Comparison of ENCODE assay signal across 23 mouse cellular contexts in genomic region chr17:28710291-28710688, GRCm38 (mm10). TPM values are rescaled to one million over a fixed set of nuclear protein-coding genes. Genes with fewer than 3 reads are reported as not detected.
DNase-seq lines count a peak whose midpoint lies in the region; ATAC-seq and TF ChIP-seq lines count a peak whose summit lies in the region.
"Had no signal": no experiment of that assay in that cellular context is flagged by ENCODE, and none has a peak within 500 bp of the region (broad histone marks: within the 10 kb centered on the region; RNA-seq: fewer than 3 reads in every experiment).

No protein-coding gene starts in this region.

- H3K4me2 ChIP-seq in liver, postnatal 0 days (ENCODE audit: low read depth, low read length) = no peak overlapping the region
- H3K4me2 ChIP-seq in liver, embryonic 12.5 days = no peak overlapping the region
- H3K4me2 ChIP-seq: embryonic facial prominence, embryonic 15.5 days; hindbrain, embryonic 12.5 days had no signal

- H3K27ac ChIP-seq in kidney, adult 2 months (ENCODE audit: insufficient read depth, low read depth, low read length) = peak overlapping the region; percentile 43
- H3K27ac ChIP-seq in liver, postnatal 0 days (ENCODE audit: low read depth) = peak overlapping the region; percentile 34; the same call in 1 of the 2 replicates
- no peak overlapping the region for H3K27ac ChIP-seq in liver, embryonic 12.5 days
- peak overlapping the region; percentile 99 for H3K27ac ChIP-seq in bone marrow macrophage, adult 2 months (ENCODE audit: insufficient read depth, low read depth, low read length)
- H3K27ac ChIP-seq in cortical plate, adult 2 months (ENCODE audit: insufficient read depth, low read length) = 0 out of 2 replicates have a peak overlapping the region, but pooled peaks have one; percentile 72
- H3K27ac ChIP-seq: embryonic facial prominence, embryonic 15.5 days; forebrain, embryonic 10.5 days; heart, embryonic 10.5 days; hindbrain, embryonic 12.5 days had no signal

- H3K36me3 ChIP-seq in kidney, adult 2 months (ENCODE audit: control insufficient read depth, insufficient read depth, low read length) = peaks cover under 1% of the 10 kb centered on the region; the same call in 1 of the 2 replicates
- H3K36me3 ChIP-seq in liver, postnatal 0 days (replicated peaks; ENCODE audit: insufficient read depth, low read length) = peaks cover 15% of the 10 kb centered on the region
- peaks cover 27% of the 10 kb centered on the region for H3K36me3 ChIP-seq in liver, embryonic 12.5 days

- H3K4me1 ChIP-seq in kidney, adult 2 months (ENCODE audit: control insufficient read depth, insufficient read depth, low read length) = peaks cover 49% of the 10 kb centered on the region
- H3K4me1 ChIP-seq in liver, postnatal 0 days (ENCODE audit: insufficient read depth) = peaks cover 46% of the 10 kb centered on the region
- peaks cover 62% of the 10 kb centered on the region for H3K4me1 ChIP-seq in liver, embryonic 12.5 days
- H3K4me1 ChIP-seq in bone marrow macrophage, adult 2 months (ENCODE audit: control insufficient read depth, insufficient read depth, low read length) = peaks cover 65% of the 10 kb centered on the region
- H3K4me1 ChIP-seq in cortical plate, adult 2 months (ENCODE audit: control insufficient read depth, insufficient read depth, low read length) = peaks cover 19% of the 10 kb centered on the region

- ATAC-seq in liver, postnatal 0 days = no peak
- no peak for ATAC-seq in liver, embryonic 12.5 days
- ATAC-seq: forebrain, embryonic 14.5 days; hindbrain, embryonic 16.5 days had no signal

- no peak for DNase-seq in kidney, adult 2 months
- no peak for DNase-seq in kidney, postnatal 25 days
- no peak for DNase-seq in liver, postnatal 0 days
- DNase-seq in urinary bladder, adult 18-20 months (ENCODE audit: low spot score in 2 of 2) = no peak
- DNase-seq: adrenal gland, adult 8-10 months; adrenal gland, postnatal 36 days; cerebellum, adult 11-12 months; cerebellum, adult 9-10 months; cerebellum, postnatal 25 days; gastrocnemius, postnatal 36 days; heart, postnatal 10 days; heart, postnatal 4 days had no signal

- no peak overlapping the region for H3K9ac ChIP-seq in liver, postnatal 0 days (replicated peaks)
- H3K9ac ChIP-seq in liver, embryonic 12.5 days = no peak overlapping the region
- H3K9ac ChIP-seq: embryonic facial prominence, embryonic 15.5 days; hindbrain, embryonic 12.5 days had no signal

- no peak for TF ChIP-seq CTCF in kidney, adult 2 months (conservative IDR thresholded peaks at IDR 0.05; ENCODE audit: insufficient read depth, insufficient read length, low read depth, low read length)
- TF ChIP-seq CTCF in liver, postnatal 0 days (IDR thresholded peaks at IDR 0.05; ENCODE audit: low read depth) = no peak
- no peak for TF ChIP-seq CTCF in bone marrow macrophage, adult 2 months (IDR thresholded peaks at IDR 0.05; ENCODE audit: low read depth, low read length)
- no peak for TF ChIP-seq CTCF in cortical plate, adult 2 months (IDR thresholded peaks at IDR 0.05; ENCODE audit: extremely low read depth, insufficient read depth, low read length)

- H3K9me3 ChIP-seq in liver, postnatal 0 days (ENCODE audit: low read length) = no peaks in the 10 kb centered on the region
- H3K9me3 ChIP-seq in liver, embryonic 12.5 days (replicated peaks) = no peaks in the 10 kb centered on the region
- H3K9me3 ChIP-seq: embryonic facial prominence, embryonic 15.5 days; forebrain, embryonic 10.5 days; G1E; heart, embryonic 10.5 days; hindbrain, embryonic 12.5 days had no signal

- TF ChIP-seq EP300 in liver, postnatal 0 days (IDR thresholded peaks at IDR 0.05; ENCODE audit: low read depth) = no peak

- no peaks in the 10 kb centered on the region for H3K27me3 ChIP-seq in kidney, adult 2 months (replicated peaks; ENCODE audit: control insufficient read depth, insufficient read depth, low read length)
- no peaks in the 10 kb centered on the region for H3K27me3 ChIP-seq in liver, postnatal 0 days (ENCODE audit: insufficient read depth, low read length)
- H3K27me3 ChIP-seq in liver, embryonic 12.5 days (replicated peaks) = no peaks in the 10 kb centered on the region
- H3K27me3 ChIP-seq: embryonic facial prominence, embryonic 15.5 days; hindbrain, embryonic 12.5 days had no signal

- no peak for TF ChIP-seq POLR2A in kidney, adult 2 months (IDR thresholded peaks at IDR 0.05; ENCODE audit: low read depth, low read length)
- TF ChIP-seq POLR2A in bone marrow macrophage, adult 2 months (IDR thresholded peaks at IDR 0.05; ENCODE audit: borderline replicate concordance, low read depth, low read length) = no peak
- no peak for TF ChIP-seq POLR2A in cortical plate, adult 2 months (IDR thresholded peaks at IDR 0.05; ENCODE audit: extremely low read depth, insufficient read depth, low read length)

- H3K4me3 ChIP-seq in kidney, adult 2 months (ENCODE audit: insufficient read depth, low read depth, low read length) = no peak overlapping the region
- H3K4me3 ChIP-seq in liver, postnatal 0 days (ENCODE audit: low read depth, low read length) = no peak overlapping the region
- no peak overlapping the region for H3K4me3 ChIP-seq in liver, embryonic 12.5 days
- H3K4me3 ChIP-seq in bone marrow macrophage, adult 2 months (ENCODE audit: insufficient read depth, low read length) = no peak overlapping the region
- no peak overlapping the region for H3K4me3 ChIP-seq in cortical plate, adult 2 months (ENCODE audit: insufficient read depth, low read length)
- H3K4me3 ChIP-seq: embryonic facial prominence, embryonic 15.5 days; erythroblast, embryonic 14.5 days; forebrain, embryonic 10.5 days; heart, embryonic 10.5 days; hindbrain, embryonic 12.5 days had no signal

- WGBS in kidney, adult 2 months = 67% methylated on average over 8 of the region's 8 CpGs
- WGBS in liver, postnatal 0 days (ENCODE audit: insufficient replicate concordance) = 79% methylated on average over 8 of the region's 8 CpGs
- WGBS in liver, embryonic 12.5 days (ENCODE audit: insufficient replicate concordance) = 85% methylated on average over 8 of the region's 8 CpGs

RNA-seq across cellular contexts. Expression of gene AC170998.1, which starts 15.6 kb away (rescaled TPM):
- polyA plus RNA-seq in kidney, adult 2 months (2012; rRNA removed) = 0.63 and 0.94 TPM in 2 replicates
- 0.80 and 1.1 TPM in 2 replicates for polyA plus RNA-seq in liver, postnatal 0 days (2015; fragmentation: Nextera tagmentation; extraction: Ambion mirVana)
- polyA plus RNA-seq in liver, embryonic 12.5 days (2016; fragmentation: Nextera tagmentation; extraction: Ambion mirVana) = 2.5 and 3.1 TPM in 2 replicates
- polyA plus RNA-seq in bone marrow macrophage, adult 2 months (2012; ENCODE audit: insufficient read depth, insufficient read length, missing spikeins) = 4.0 and 11.4 TPM in 2 replicates
- 1.7 and 1.8 TPM in 2 replicates for polyA plus RNA-seq in cortical plate, adult 2 months (2012; rRNA removed)
- polyA plus RNA-seq: erythroblast, embryonic 14.5 days; G1E had no signal

RNA-seq across cellular contexts. Expression of gene Mapk14, which starts 19.2 kb away (rescaled TPM):
- polyA plus RNA-seq in kidney, adult 2 months (2012; rRNA removed) = 92.2 and 97.3 TPM in 2 replicates
- polyA plus RNA-seq in liver, postnatal 0 days (2015; fragmentation: Nextera tagmentation; extraction: Ambion mirVana) = 23.6 and 24.5 TPM in 2 replicates
- 53.4 and 55.7 TPM in 2 replicates for polyA plus RNA-seq in liver, embryonic 12.5 days (2016; fragmentation: Nextera tagmentation; extraction: Ambion mirVana)
- polyA plus RNA-seq in bone marrow macrophage, adult 2 months (2012; ENCODE audit: insufficient read depth, insufficient read length, missing spikeins) = 192 and 195 TPM in 2 replicates
- 125 and 127 TPM in 2 replicates for polyA plus RNA-seq in cortical plate, adult 2 months (2012; rRNA removed)

RNA-seq across cellular contexts. Expression of gene Slc26a8, which starts 20.3 kb away (rescaled TPM):
- 0.86 and 0.91 TPM in 2 replicates for polyA plus RNA-seq in kidney, adult 2 months (2012; rRNA removed)
- 0.32 and 0.51 TPM in 2 replicates for polyA plus RNA-seq in liver, postnatal 0 days (2015; fragmentation: Nextera tagmentation; extraction: Ambion mirVana)
- polyA plus RNA-seq in liver, embryonic 12.5 days (2016; fragmentation: Nextera tagmentation; extraction: Ambion mirVana) = 0.41 and 0.48 TPM in 2 replicates
- 0.95 TPM in 1 of 2 replicates, not detected in the other for polyA plus RNA-seq in bone marrow macrophage, adult 2 months (2012; ENCODE audit: insufficient read depth, insufficient read length, missing spikeins)
- 10.7 and 12.0 TPM in 2 replicates for polyA plus RNA-seq in cortical plate, adult 2 months (2012; rRNA removed)

RNA-seq across cellular contexts. Expression of gene Mapk13, which starts 58.8 kb away (rescaled TPM):
- polyA plus RNA-seq in kidney, adult 2 months (2012; rRNA removed) = 10.5 and 10.9 TPM in 2 replicates
- 25.2 and 27.6 TPM in 2 replicates for polyA plus RNA-seq in liver, postnatal 0 days (2015; fragmentation: Nextera tagmentation; extraction: Ambion mirVana)
- polyA plus RNA-seq in liver, embryonic 12.5 days (2016; fragmentation: Nextera tagmentation; extraction: Ambion mirVana) = 2.3 and 2.5 TPM in 2 replicates
- 0.27 TPM in 1 of 2 replicates, not detected in the other for polyA plus RNA-seq in bone marrow macrophage, adult 2 months (2012; ENCODE audit: insufficient read depth, insufficient read length, missing spikeins)
- 1.4 and 1.8 TPM in 2 replicates for polyA plus RNA-seq in cortical plate, adult 2 months (2012; rRNA removed)
- polyA plus RNA-seq: erythroblast, embryonic 14.5 days; G1E had no signal
